Mouse (Mus musculus) lung, postnatal 0 days (tissue): ENCODE measurements around the gene Nrp2.
A peak's percentile ranks its signal among the peaks of the same experiment; 100 is the strongest.

Experiments used
- CTCF ChIP-seq: IDR thresholded peaks from 2 replicates; pipeline ENCODE4 v1.5.1; 2016; ENCODE audit warnings: antibody characterized with exemption, mild to moderate bottlenecking
- EP300 ChIP-seq: IDR thresholded peaks from 2 replicates; pipeline ENCODE4 v1.6.1; 2016; ENCODE audit warnings: antibody characterized with exemption, mild to moderate bottlenecking, control low read depth

GRCm38 (mm10) chr1:62795307-62796037 is 92.4 kb downstream of the Nrp2 start:
- TF ChIP-seq CTCF, result peak; percentile 70
- no peak for TF ChIP-seq EP300
